Mouse (Mus musculus) naive thymus-derived CD4-positive, alpha-beta T cell, adult 2 months (primary cell): ENCODE measurements around the gene Tbc1d2b.
A peak's percentile ranks its signal among the peaks of the same experiment; 100 is the strongest.

Source experiments
- DNase-seq: peaks from one replicate; pipeline ENCODE4 v3.0.0-alpha.2; 2011; ENCODE audit warnings: low read depth

The Tbc1d2b gene

GRCm38 (mm10) chr9:90270193-90270943 is at the start of gene Tbc1d2b:
Gene Tbc1d2b (minus strand): TSS chr9:90270804.
- DNase-seq, result peak; percentile 68

GRCm38 (mm10) chr9:90316300-90316699 is 45.7 kb upstream of the Tbc1d2b start:
- DNase-seq, result peak; percentile 22

GRCm38 (mm10) chr9:90315662-90316061 is 45.1 kb upstream of the Tbc1d2b start:
- no peak for DNase-seq

- DNase-seq, result no peak
Observed at GRCm38 (mm10) chr9:90304254-90304653, 33.6 kb upstream of the Tbc1d2b start.

- no peak for DNase-seq
Observed at GRCm38 (mm10) chr9:90303101-90303835, 32.7 kb upstream of the Tbc1d2b start.

GRCm38 (mm10) chr9:90302670-90303069 is 32.1 kb upstream of the Tbc1d2b start:
- no peak for DNase-seq

GRCm38 (mm10) chr9:90301081-90301688 is 30.6 kb upstream of the Tbc1d2b start:
- peak; percentile 29 for DNase-seq

- no peak for DNase-seq
Observed at GRCm38 (mm10) chr9:90297637-90298036, 27.0 kb upstream of the Tbc1d2b start.

GRCm38 (mm10) chr9:90293641-90294398 is 23.2 kb upstream of the Tbc1d2b start:
- no peak for DNase-seq

- no peak for DNase-seq
Observed at GRCm38 (mm10) chr9:90278397-90278796, 7.8 kb upstream of the Tbc1d2b start.

- DNase-seq, result no peak
Observed at GRCm38 (mm10) chr9:90277884-90278283, 7.3 kb upstream of the Tbc1d2b start.

GRCm38 (mm10) chr9:90276779-90277178 is 6.2 kb upstream of the Tbc1d2b start:
- no peak for DNase-seq

- no peak for DNase-seq
Observed at GRCm38 (mm10) chr9:90275906-90276305, 5.3 kb upstream of the Tbc1d2b start.

- no peak for DNase-seq
Observed at GRCm38 (mm10) chr9:90275500-90275899, 4.9 kb upstream of the Tbc1d2b start.

- no peak for DNase-seq
Observed at GRCm38 (mm10) chr9:90274516-90274915, 3.9 kb upstream of the Tbc1d2b start.

- no peak for DNase-seq
Observed at GRCm38 (mm10) chr9:90272346-90272745, 1.7 kb upstream of the Tbc1d2b start.

- no peak for DNase-seq
Observed at GRCm38 (mm10) chr9:90271541-90272090, 1.0 kb upstream of the Tbc1d2b start.

GRCm38 (mm10) chr9:90270944-90271295 is 316 bp upstream of the Tbc1d2b start:
- no peak for DNase-seq

GRCm38 (mm10) chr9:90269011-90269681 is 1.5 kb downstream of the Tbc1d2b start:
- peak; percentile 66 for DNase-seq

GRCm38 (mm10) chr9:90266926-90267325 is 3.7 kb downstream of the Tbc1d2b start:
- DNase-seq, result no peak

GRCm38 (mm10) chr9:90266059-90266458 is 4.5 kb downstream of the Tbc1d2b start:
- no peak for DNase-seq
